Mouse (Mus musculus) forebrain, postnatal 0 days (tissue): Measurements from ENCODE around the gene Arg2. TPM values are rescaled to one million over a fixed set of nuclear protein-coding genes. Genes with fewer than 3 reads are reported as not detected.
A peak's percentile ranks its signal among the peaks of the same experiment; 100 is the strongest.
"Not testable (repeated sequence)": the region's sequence is repeated elsewhere in the genome, so short reads cannot be mapped to it uniquely, and the experiment has no call there.

Experiments used
- ATAC-seq: fragments of 200-750 bp; cut with Nextera tagmentation; 2 replicates; pipeline ENCODE4 v1.8.0; 2017; ENCODE audit warnings: mild to moderate bottlenecking, moderate library complexity
- DNase-seq: peaks from one replicate; pipeline ENCODE4 v3.0.0-alpha.2; 2015
- H3K27ac ChIP-seq: fragments of 300-500 bp; sonication (generic); 2 replicates; pipeline ENCODE4 v1.5.1; 2014; ENCODE audit warnings: low read depth, mild to moderate bottlenecking, antibody characterized with exemption, low read length, moderate library complexity, mixed read lengths
- H3K27me3 ChIP-seq: fragments of 300-500 bp; sonication (generic); 2 replicates; pipeline ENCODE4 v1.6.1; 2014; ENCODE audit warnings: mild to moderate bottlenecking, low read length, mixed read lengths; ENCODE audit not compliant: insufficient read depth
- H3K36me3 ChIP-seq: fragments of 300-500 bp; sonication (generic); 2 replicates; pipeline ENCODE4 v1.6.1; 2014; ENCODE audit warnings: mild to moderate bottlenecking, moderate library complexity; ENCODE audit not compliant: insufficient read depth
- H3K4me1 ChIP-seq: fragments of 300-500 bp; sonication (generic); 2 replicates; pipeline ENCODE4 v1.6.1; 2014; ENCODE audit warnings: antibody characterized with exemption; ENCODE audit not compliant: insufficient read depth
- H3K4me2 ChIP-seq: fragments of 300-500 bp; sonication (generic); 2 replicates; pipeline ENCODE4 v1.6.1; 2014; ENCODE audit warnings: low read depth, mild to moderate bottlenecking, moderate library complexity
- H3K4me3 ChIP-seq: fragments of 300-500 bp; sonication (generic); 2 replicates; pipeline ENCODE4 v1.5.1; 2014; ENCODE audit warnings: low read depth, low read length, mixed read lengths
- H3K9ac ChIP-seq: fragments of 300-500 bp; sonication (generic); 2 replicates; pipeline ENCODE4 v1.6.1; 2014; ENCODE audit warnings: mild to moderate bottlenecking
- H3K9me3 ChIP-seq: fragments of 300-500 bp; sonication (generic); 2 replicates; pipeline ENCODE4 v1.6.1; 2016; ENCODE audit warnings: low read length
- CTCF ChIP-seq: sonication (generic); IDR thresholded peaks from 2 replicates; pipeline ENCODE4 v1.5.1; 2016; ENCODE audit warnings: antibody characterized with exemption, control low read depth, low read depth
- WGBS: fragments of 180-500 bp; shearing (Covaris S2); extraction: QIAGEN DNeasy Blood & Tissue Kit; methylation state at CpG from one replicate; pipeline ENCODE4 v1.1.7; 2014; 5-methylcytosine and 5-hydroxymethylcytosine counted together
- polyA plus RNA-seq: library from polyadenylated mRNA; unstranded; fragments of >200 nt; fragmentation: Nextera tagmentation; extraction: Ambion mirVana; gene quantifications from 2 replicates; pipeline ENCODE4 v1.2.1, GENCODE M21; 2015
- total RNA-seq: library from RNA; depleted of rRNA; stranded (reverse); fragments of >200 nt; gene quantifications from 2 replicates; pipeline ENCODE4 v1.2.3, GENCODE M21; 2014

Gene Arg2
- total and polyA plus RNA-seq, 2 experiments from 2014 or later = 15.9 to 22.7 TPM

GRCm38 (mm10) chr12:79170421-79170820 is 39.8 kb downstream of the Arg2 start:
- Histone ChIP-seq H3K27ac (no peak overlapping the region), H3K4me1 (peaks cover 6% of the 10 kb centered on the region), H3K4me2 (no peak overlapping the region), H3K36me3 (peaks cover 18% of the 10 kb centered on the region), H3K27me3 (no peaks in the 10 kb centered on the region), H3K9ac (no peak overlapping the region), H3K9me3 (no peaks in the 10 kb centered on the region), H3K4me3 (no peak overlapping the region)
- 56% methylated on average over 3 of the region's 3 CpGs for WGBS
- ATAC-seq = no peak
- DNase-seq = no peak
- TF ChIP-seq CTCF = no peak

DNA sequence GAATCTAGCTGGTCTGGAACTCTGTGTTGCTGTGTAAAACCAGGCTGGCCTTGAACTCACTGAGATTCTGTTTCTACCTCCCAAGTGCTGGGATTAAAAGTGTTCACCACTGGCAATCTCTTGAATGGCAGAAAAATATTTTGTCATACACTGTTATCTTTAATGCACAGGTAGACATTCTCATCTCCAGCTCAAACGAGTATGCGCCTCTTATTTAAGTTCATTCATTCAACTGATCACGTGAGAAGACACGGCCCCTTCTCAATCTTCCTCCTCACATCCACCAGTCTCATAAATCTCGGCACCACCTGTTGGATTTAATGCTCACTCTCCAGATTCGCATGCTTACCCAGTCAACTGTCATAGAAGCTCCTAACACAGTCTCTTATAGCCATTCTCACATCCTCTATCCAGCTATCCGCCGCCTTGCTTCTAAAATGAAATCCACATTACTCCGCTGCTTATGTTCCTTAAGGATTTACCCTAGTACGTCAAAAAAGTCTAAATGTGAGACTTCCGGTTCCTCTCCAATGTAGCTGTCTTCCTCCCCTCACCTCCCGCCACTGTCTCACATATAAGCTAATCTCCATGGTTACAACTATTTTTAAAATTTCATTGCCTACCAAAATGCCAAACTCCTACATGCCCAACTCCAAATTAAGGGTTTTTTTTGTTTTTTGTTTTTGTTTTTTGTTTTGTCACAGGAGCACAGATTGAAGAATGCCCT is 40.9 kb downstream of the Arg2 start:
- ATAC-seq (no peak), DNase-seq (no peak)
- H3K9ac ChIP-seq = peak overlapping the region; percentile 87
- H3K4me1 ChIP-seq = peaks cover 6% of the 10 kb centered on the region
- no peak for TF ChIP-seq CTCF
- H3K27ac ChIP-seq = no peak overlapping the region
- H3K9me3 ChIP-seq = no peaks in the 10 kb centered on the region
- 33% methylated on average over 12 of the region's 12 CpGs for WGBS
- peak overlapping the region; percentile 96 for H3K4me3 ChIP-seq
- H3K4me2 ChIP-seq = peak overlapping the region; percentile 58
- peaks cover 21% of the 10 kb centered on the region for H3K36me3 ChIP-seq
- no peaks in the 10 kb centered on the region for H3K27me3 ChIP-seq

GRCm38 (mm10) chr12:79172019-79172941 is 41.7 kb downstream of the Arg2 start, which contains the start of gene Vti1b:
Gene Vti1b (minus strand): TSS chr12:79172667.
- Histone ChIP-seq H3K27ac (peak within 1 kb of the TSS; percentile 94), H3K27me3 (no peaks in the 10 kb centered on the region), H3K9me3 (no peaks in the 10 kb centered on the region), H3K36me3 (peaks cover 28% of the 10 kb centered on the region), H3K4me3 (peak within 1 kb of the TSS; percentile 96), H3K4me1 (peaks cover 6% of the 10 kb centered on the region), H3K9ac (peak within 1 kb of the TSS; percentile 87), H3K4me2 (peak within 1 kb of the TSS; percentile 58)
- ATAC-seq (peak; percentile 98), DNase-seq (peak; percentile 93)
- TF ChIP-seq CTCF = peak; percentile 71
- 1% methylated on average over 73 of the region's 73 CpGs for WGBS

GRCm38 (mm10) chr12:79173721-79174120 is 43.1 kb downstream of the Arg2 start:
- Histone ChIP-seq H3K4me1 (peaks cover 6% of the 10 kb centered on the region), H3K4me2 (no peak overlapping the region), H3K4me3 (no peak overlapping the region), H3K9me3 (no peaks in the 10 kb centered on the region), H3K27me3 (no peaks in the 10 kb centered on the region), H3K36me3 (peaks cover 36% of the 10 kb centered on the region), H3K27ac (no peak overlapping the region), H3K9ac (no peak overlapping the region)
- 85% methylated on average over 5 of the region's 5 CpGs for WGBS
- ATAC-seq = no peak
- DNase-seq = no peak
- no peak for TF ChIP-seq CTCF

DNA sequence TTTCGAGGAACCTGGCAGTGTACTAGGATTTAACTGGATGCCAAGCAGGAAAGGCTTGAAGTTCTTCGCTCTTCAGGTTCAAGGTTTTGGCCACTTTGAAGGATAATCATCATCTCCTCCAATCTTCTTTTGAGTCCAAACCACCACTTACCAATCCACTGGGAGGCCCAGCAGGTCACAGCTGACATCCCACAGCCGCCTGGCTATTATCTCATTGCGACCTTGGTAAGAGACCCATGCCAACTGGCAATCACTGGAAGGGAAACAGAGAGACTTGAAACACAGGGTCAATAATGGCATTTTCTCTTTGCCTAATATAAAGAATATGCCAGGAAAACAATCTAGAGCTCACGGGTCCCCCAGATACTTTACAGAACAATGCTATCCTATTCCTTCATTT is 45.4 kb downstream of the Arg2 start:
- DNase-seq = no peak
- Histone ChIP-seq H3K36me3 (peaks cover 40% of the 10 kb centered on the region), H3K27me3 (no peaks in the 10 kb centered on the region), H3K4me1 (peaks cover 6% of the 10 kb centered on the region), H3K4me2 (no peak overlapping the region), H3K9me3 (no peaks in the 10 kb centered on the region), H3K9ac (no peak overlapping the region), H3K4me3 (no peak overlapping the region), H3K27ac (no peak overlapping the region)
- TF ChIP-seq CTCF = no peak
- 95% methylated on average over 5 of the region's 5 CpGs for WGBS
- ATAC-seq = no peak

- H3K4me1 ChIP-seq, H3K27me3 ChIP-seq, H3K4me3 ChIP-seq, ATAC-seq, DNase-seq, H3K4me2 ChIP-seq, H3K9me3 ChIP-seq, H3K27ac ChIP-seq, H3K9ac ChIP-seq: not testable (repeated sequence)
- peaks cover 67% of the 10 kb centered on the region for H3K36me3 ChIP-seq
- 88% methylated on average over 6 of the region's 6 CpGs for WGBS
Measured at GRCm38 (mm10) chr12:79185160-79185559, 54.6 kb downstream of the Arg2 start.
